Mouse (Mus musculus): ENCODE data around the gene Kmt2c. TPM values are rescaled to one million over a fixed set of nuclear protein-coding genes. Genes with fewer than 3 reads are reported as not detected.
"Not testable (repeated sequence)": the region's sequence is repeated elsewhere in the genome, so short reads cannot be mapped to it uniquely, and the experiment has no call there.

The Kmt2c gene
- polyA plus RNA-seq, 1 experiment from 2014 or later = 11.3 TPM

DNA sequence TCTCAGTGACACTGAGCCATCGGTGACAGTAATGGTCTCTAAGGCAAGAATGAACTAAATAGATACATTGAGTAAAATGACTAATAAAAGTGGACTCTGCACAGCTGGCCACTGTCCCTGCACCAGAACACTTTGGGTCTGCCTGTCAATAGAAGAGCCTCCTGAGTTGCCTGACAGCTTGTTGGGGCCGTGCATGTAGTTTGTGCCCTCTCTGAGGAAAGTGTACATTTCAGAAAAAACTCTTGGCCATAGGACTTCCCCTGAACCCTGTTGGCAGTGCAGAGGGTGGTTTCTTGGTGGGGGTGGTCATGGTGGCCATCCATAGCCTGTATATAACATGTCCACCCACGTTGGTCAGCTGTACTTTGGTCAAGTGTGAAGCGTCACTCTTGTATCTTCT lies 244.1 kb downstream of the Kmt2c start:
- Histone ChIP-seq H3K27ac (no peak overlapping the region), H3K27me3 (no peaks in the 10 kb centered on the region), H3K9ac (no peak overlapping the region), H3K4me3 (no peak overlapping the region), H3K4me2 (no peak overlapping the region), H3K4me1 (0 out of 2 replicates have a peak, but pooled peaks cover 4% of the 10 kb centered on the region), H3K9me3 (no peaks in the 10 kb centered on the region), H3K36me3 (peaks cover 50% of the 10 kb centered on the region)
- 87% methylated on average over 4 of the region's 4 CpGs for WGBS
- ATAC-seq (ENCODE audit: borderline replicate concordance, extremely low read depth, low FRiP score, low TSS enrichment) = no peak

DNA sequence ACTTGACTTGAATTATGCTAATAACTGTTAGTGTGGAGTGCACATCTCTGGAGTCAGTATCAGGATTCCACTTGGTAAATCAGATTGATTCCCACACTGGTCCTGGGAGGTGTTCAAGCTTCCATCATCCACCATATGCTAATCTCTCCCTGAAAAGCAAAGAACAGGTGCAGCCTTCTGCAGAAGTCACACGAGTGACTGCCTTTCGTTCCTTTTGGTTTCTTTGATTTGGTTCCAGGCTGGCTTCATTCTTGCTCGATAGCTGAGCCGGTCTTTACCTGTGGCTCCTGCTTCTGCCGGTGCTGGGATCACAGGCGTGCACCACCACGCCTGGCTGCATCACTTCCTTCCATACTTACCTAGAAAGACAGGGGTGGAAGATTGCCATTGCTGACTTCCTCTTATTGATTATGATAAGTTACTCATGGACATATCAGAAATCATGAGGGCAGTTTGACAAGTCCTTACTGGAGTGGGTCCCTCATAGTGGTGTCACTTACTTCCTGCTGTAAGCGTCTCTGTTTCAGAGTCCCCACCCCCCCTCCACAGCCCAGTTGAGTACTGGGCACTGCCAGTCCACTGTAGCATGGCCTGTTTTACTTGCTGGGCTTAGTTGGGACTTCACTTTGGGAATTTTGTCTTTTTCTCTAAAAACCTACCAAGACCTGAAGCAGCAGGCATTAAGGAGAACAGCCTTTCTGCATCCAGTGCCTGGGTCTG lies 245.6 kb downstream of the Kmt2c start:
- ATAC-seq (ENCODE audit: borderline replicate concordance, extremely low read depth, low FRiP score, low TSS enrichment) = no peak
- no peak overlapping the region for H3K9ac ChIP-seq
- H3K4me2 ChIP-seq = no peak overlapping the region
- H3K4me1 ChIP-seq = 0 out of 2 replicates have a peak, but pooled peaks cover 4% of the 10 kb centered on the region
- H3K4me3 ChIP-seq = no peak overlapping the region
- H3K27ac ChIP-seq = no peak overlapping the region
- H3K36me3 ChIP-seq = peaks cover 39% of the 10 kb centered on the region
- no peaks in the 10 kb centered on the region for H3K9me3 ChIP-seq
- WGBS = 63% methylated on average over 8 of the region's 8 CpGs
- no peaks in the 10 kb centered on the region for H3K27me3 ChIP-seq

- Histone ChIP-seq H3K36me3 (peaks cover 39% of the 10 kb centered on the region), H3K9me3 (no peaks in the 10 kb centered on the region), H3K4me2 (no peak overlapping the region), H3K9ac (no peak overlapping the region), H3K4me3 (no peak overlapping the region), H3K27ac (0 out of 2 replicates have a peak overlapping the region, but pooled peaks have one; percentile 3), H3K27me3 (no peaks in the 10 kb centered on the region), H3K4me1 (0 out of 2 replicates have a peak, but pooled peaks cover 4% of the 10 kb centered on the region)
- ATAC-seq (ENCODE audit: borderline replicate concordance, extremely low read depth, low FRiP score, low TSS enrichment) = no peak; the same call in 1 of the 2 replicates
- WGBS = 45% methylated on average over 2 of the region's 2 CpGs
Observed at GRCm38 (mm10) chr5:25252423-25252822, 246.2 kb downstream of the Kmt2c start.

- Histone ChIP-seq H3K4me3 (no peak overlapping the region), H3K4me1 (no peaks in the 10 kb centered on the region), H3K9me3 (no peaks in the 10 kb centered on the region), H3K27me3 (no peaks in the 10 kb centered on the region), H3K27ac (no peak overlapping the region), H3K36me3 (peaks cover 19% of the 10 kb centered on the region; the same call in 1 of the 2 replicates), H3K4me2 (no peak overlapping the region), H3K9ac (no peak overlapping the region)
- no peak for ATAC-seq (ENCODE audit: borderline replicate concordance, extremely low read depth, low FRiP score, low TSS enrichment)
- 64% methylated on average over 3 of the region's 3 CpGs for WGBS
Observed at GRCm38 (mm10) chr5:25247036-25247435, 251.5 kb downstream of the Kmt2c start.

GRCm38 (mm10) chr5:25246473-25246865 lies 252.1 kb downstream of the Kmt2c start:
- H3K9me3 ChIP-seq = no peaks in the 10 kb centered on the region
- H3K4me2 ChIP-seq = no peak overlapping the region
- no peaks in the 10 kb centered on the region for H3K4me1 ChIP-seq
- ATAC-seq (ENCODE audit: borderline replicate concordance, extremely low read depth, low FRiP score, low TSS enrichment) = no peak
- no peak overlapping the region for H3K27ac ChIP-seq
- peaks cover 16% of the 10 kb centered on the region; the same call in 1 of the 2 replicates for H3K36me3 ChIP-seq
- H3K9ac ChIP-seq = no peak overlapping the region
- H3K27me3 ChIP-seq = no peaks in the 10 kb centered on the region
- 73% methylated on average over 1 of the region's 1 CpGs for WGBS
- H3K4me3 ChIP-seq = no peak overlapping the region

DNA sequence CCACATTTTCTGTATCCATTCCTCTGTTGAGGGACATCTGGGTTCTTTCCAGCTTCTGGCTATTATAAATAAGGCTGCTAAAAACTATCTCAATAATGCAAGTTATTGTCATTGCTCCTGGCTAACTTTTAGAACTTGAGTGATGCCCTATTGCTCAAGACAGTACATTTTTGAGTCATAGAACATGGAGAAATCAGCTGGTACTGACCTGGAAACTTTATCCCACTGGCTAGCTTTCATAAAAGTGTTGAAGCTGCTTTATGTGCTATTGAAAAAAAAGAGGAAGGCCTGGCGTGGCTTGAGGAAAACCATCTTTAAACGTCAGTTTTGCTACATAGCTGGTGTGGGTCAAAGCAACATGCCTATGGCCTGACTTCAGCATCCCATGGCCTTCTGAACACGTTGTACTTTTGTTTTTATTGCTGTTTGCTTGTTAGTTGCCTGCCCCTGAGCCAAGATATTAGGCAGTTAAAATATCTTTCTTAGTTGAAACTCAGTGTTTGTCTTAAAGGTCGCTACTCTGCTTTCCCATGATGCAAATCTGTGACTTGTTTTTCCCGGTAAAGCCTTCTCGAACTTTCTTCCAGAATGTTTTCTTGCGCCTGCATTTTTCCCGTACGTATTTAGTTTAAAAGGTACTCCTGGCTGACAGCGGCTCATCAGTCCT lies 252.6 kb downstream of the Kmt2c start:
- Histone ChIP-seq H3K36me3 (peaks cover 11% of the 10 kb centered on the region; the same call in 1 of the 2 replicates), H3K4me1 (no peaks in the 10 kb centered on the region), H3K9me3 (no peaks in the 10 kb centered on the region), H3K4me2 (no peak overlapping the region), H3K27ac (no peak overlapping the region), H3K27me3 (no peaks in the 10 kb centered on the region), H3K4me3 (no peak overlapping the region), H3K9ac (no peak overlapping the region)
- WGBS = 79% methylated on average over 10 of the region's 10 CpGs
- ATAC-seq (ENCODE audit: borderline replicate concordance, extremely low read depth, low FRiP score, low TSS enrichment) = no peak

DNA sequence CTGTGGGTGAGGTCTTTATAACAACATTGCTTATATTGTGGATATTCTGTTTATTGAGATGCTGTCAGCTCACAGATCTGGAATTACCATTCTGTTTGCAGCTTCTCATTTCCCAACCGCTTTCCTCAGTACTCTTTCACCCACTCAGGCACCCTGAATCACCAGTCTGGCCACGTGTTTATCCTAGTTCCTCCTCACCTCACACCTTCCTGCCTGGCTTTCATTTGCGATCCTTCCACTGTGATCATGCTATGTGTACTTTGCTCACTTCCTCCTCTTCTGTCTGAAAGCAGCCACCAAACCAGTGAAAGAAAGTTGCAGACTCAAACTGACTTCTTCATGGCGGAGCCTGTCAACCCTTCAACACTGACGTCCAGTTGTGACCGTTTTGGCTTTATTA lies 255.5 kb downstream of the Kmt2c start:
- Histone ChIP-seq H3K27me3 (no peaks in the 10 kb centered on the region), H3K4me1 (no peaks in the 10 kb centered on the region), H3K36me3 (peaks cover 3% of the 10 kb centered on the region; the same call in 1 of the 2 replicates), H3K9ac (no peak overlapping the region), H3K4me2 (no peak overlapping the region), H3K4me3 (no peak overlapping the region), H3K27ac (no peak overlapping the region), H3K9me3 (no peaks in the 10 kb centered on the region)
- ATAC-seq (ENCODE audit: borderline replicate concordance, extremely low read depth, low FRiP score, low TSS enrichment) = no peak
- 82% methylated on average over 6 of the region's 6 CpGs for WGBS

DNA sequence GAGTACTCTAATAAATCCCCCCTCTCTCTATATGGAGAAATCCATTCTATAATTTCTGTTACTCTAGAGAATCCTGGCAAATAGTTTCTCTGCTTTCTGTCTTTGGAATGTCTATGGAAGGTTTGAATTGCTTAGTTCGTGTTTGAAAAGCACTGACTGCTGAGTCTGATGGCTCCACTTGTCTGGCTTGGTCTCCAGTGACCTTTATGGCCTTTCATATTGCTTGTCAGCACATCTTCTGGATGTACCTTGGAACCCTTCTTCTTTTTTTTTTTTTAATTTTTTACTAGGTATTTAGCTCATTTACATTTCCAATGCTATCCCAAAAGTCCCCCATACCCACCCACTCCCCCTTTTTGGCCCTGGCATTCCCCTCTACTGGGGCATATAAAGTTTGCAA lies 274.2 kb downstream of the Kmt2c start:
- H3K4me2 ChIP-seq, H3K27ac ChIP-seq: not testable (repeated sequence)
- 84% methylated on average over 1 of the region's 1 CpGs for WGBS

GRCm38 (mm10) chr5:25222752-25223702 lies 275.6 kb downstream of the Kmt2c start, which contains the start of gene E130116L18Rik:
Gene E130116L18Rik, minus strand, starts transcription at chr5:25223153.
- Histone ChIP-seq H3K4me1 (no peaks in the 10 kb centered on the region), H3K9ac (peak within 1 kb of the TSS; percentile 71), H3K27ac (peak within 1 kb of the TSS; percentile 88), H3K4me2 (peak within 1 kb of the TSS; percentile 66), H3K4me3 (peak within 1 kb of the TSS; percentile 77), H3K9me3 (no peaks in the 10 kb centered on the region), H3K27me3 (no peaks in the 10 kb centered on the region), H3K36me3 (no peaks in the 10 kb centered on the region)
- WGBS = 2% methylated on average over 72 of the region's 72 CpGs
- ATAC-seq (ENCODE audit: borderline replicate concordance, extremely low read depth, low FRiP score, low TSS enrichment) = peak; percentile 96

More for the DNA sequence above, 274.2 kb downstream of the Kmt2c start:
- H3K9ac ChIP-seq; H3K4me1 ChIP-seq; H3K27me3 ChIP-seq; H3K36me3 ChIP-seq; H3K9me3 ChIP-seq; H3K4me3 ChIP-seq; ATAC-seq (ENCODE audit: borderline replicate concordance, extremely low read depth, low FRiP score, low TSS enrichment): not testable (repeated sequence)
